Mouse (Mus musculus): Measurements from ENCODE around the gene 2010315B03Rik.

GRCm38 (mm10) chr9:124251438-124251837 lies 61.1 kb downstream of the 2010315B03Rik start:
- TF ChIP-seq EP300 (IDR thresholded peaks at IDR 0.05; ENCODE audit: insufficient read depth, low read depth, low read length): no peak
- TF ChIP-seq POLR2A (IDR thresholded peaks at IDR 0.05; ENCODE audit: insufficient read depth, low read length): no peak
- TF ChIP-seq CTCF (IDR thresholded peaks at IDR 0.05; ENCODE audit: low read depth, low read length): peak; percentile 34

All from ES-Bruce4 (cell line).